Mouse (Mus musculus): Measurements from ENCODE around the gene Cdk14. TPM values are rescaled to one million over a fixed set of nuclear protein-coding genes. Genes with fewer than 3 reads are reported as not detected.
"Not testable (repeated sequence)": the region's sequence is repeated elsewhere in the genome, so short reads cannot be mapped to it uniquely, and the experiment has no call there.

Cdk14 gene
- total RNA-seq, 2 experiments from 2014 or later: 2.5 TPM; not detected in 1

GRCm38 (mm10) chr5:4948090-4948954 lies 471.8 kb downstream of the Cdk14 start:
- no peak for ATAC-seq (replicated peaks; ENCODE audit: low FRiP score, poor library complexity, severe bottlenecking)

GRCm38 (mm10) chr5:4935131-4935530 lies 485.0 kb downstream of the Cdk14 start:
- no peak for ATAC-seq (replicated peaks; ENCODE audit: low FRiP score, poor library complexity, severe bottlenecking)

GRCm38 (mm10) chr5:4934491-4934890 lies 485.6 kb downstream of the Cdk14 start:
- no peak for ATAC-seq (replicated peaks; ENCODE audit: low FRiP score, poor library complexity, severe bottlenecking)

GRCm38 (mm10) chr5:4931539-4932143 lies 488.5 kb downstream of the Cdk14 start:
- no peak for ATAC-seq (replicated peaks; ENCODE audit: low FRiP score, poor library complexity, severe bottlenecking)

GRCm38 (mm10) chr5:4929628-4930027 lies 490.5 kb downstream of the Cdk14 start:
- ATAC-seq (replicated peaks; ENCODE audit: low FRiP score, poor library complexity, severe bottlenecking): no peak

- no peak for ATAC-seq (replicated peaks; ENCODE audit: low FRiP score, poor library complexity, severe bottlenecking)
Measured at GRCm38 (mm10) chr5:4924866-4925265, 495.2 kb downstream of the Cdk14 start.

- ATAC-seq (replicated peaks; ENCODE audit: low FRiP score, poor library complexity, severe bottlenecking): no peak
Measured at GRCm38 (mm10) chr5:4918376-4918775, 501.7 kb downstream of the Cdk14 start.

GRCm38 (mm10) chr5:4917743-4918142 lies 502.4 kb downstream of the Cdk14 start:
- no peak for ATAC-seq (replicated peaks; ENCODE audit: low FRiP score, poor library complexity, severe bottlenecking)

GRCm38 (mm10) chr5:4917274-4917673 lies 502.8 kb downstream of the Cdk14 start:
- no peak for ATAC-seq (replicated peaks; ENCODE audit: low FRiP score, poor library complexity, severe bottlenecking)

- ATAC-seq (replicated peaks; ENCODE audit: low FRiP score, poor library complexity, severe bottlenecking): no peak
Measured at GRCm38 (mm10) chr5:4916390-4917273, 503.5 kb downstream of the Cdk14 start.

- ATAC-seq (replicated peaks; ENCODE audit: low FRiP score, poor library complexity, severe bottlenecking): not testable (repeated sequence)
Measured at GRCm38 (mm10) chr5:4904911-4905310, 515.2 kb downstream of the Cdk14 start.

- no peak for ATAC-seq (replicated peaks; ENCODE audit: low FRiP score, poor library complexity, severe bottlenecking)
Measured at GRCm38 (mm10) chr5:4898241-4898640, 521.9 kb downstream of the Cdk14 start.

GRCm38 (mm10) chr5:4894988-4895387 lies 525.1 kb downstream of the Cdk14 start:
- no peak for ATAC-seq (replicated peaks; ENCODE audit: low FRiP score, poor library complexity, severe bottlenecking)

GRCm38 (mm10) chr5:4893852-4894207 lies 526.3 kb downstream of the Cdk14 start:
- ATAC-seq (replicated peaks; ENCODE audit: low FRiP score, poor library complexity, severe bottlenecking): no peak

- ATAC-seq (replicated peaks; ENCODE audit: low FRiP score, poor library complexity, severe bottlenecking): no peak
Measured at GRCm38 (mm10) chr5:4893206-4893851, 526.8 kb downstream of the Cdk14 start.

GRCm38 (mm10) chr5:4892734-4893133 lies 527.4 kb downstream of the Cdk14 start:
- no peak for ATAC-seq (replicated peaks; ENCODE audit: low FRiP score, poor library complexity, severe bottlenecking)

- no peak for ATAC-seq (replicated peaks; ENCODE audit: low FRiP score, poor library complexity, severe bottlenecking)
Measured at GRCm38 (mm10) chr5:4891862-4892704, 528.0 kb downstream of the Cdk14 start.

- no peak for ATAC-seq (replicated peaks; ENCODE audit: low FRiP score, poor library complexity, severe bottlenecking)
Measured at GRCm38 (mm10) chr5:4887069-4887468, 533.0 kb downstream of the Cdk14 start.

GRCm38 (mm10) chr5:4882841-4883240 lies 537.3 kb downstream of the Cdk14 start:
- ATAC-seq (replicated peaks; ENCODE audit: low FRiP score, poor library complexity, severe bottlenecking): no peak

All from erythroid progenitor cell, adult 5-6 weeks (primary cell).